Mouse (Mus musculus) thymus, postnatal 14 days (tissue): ENCODE results near the gene Ist1.

ENCODE experiments used
- DNase-seq: peaks from one replicate; pipeline ENCODE4 v3.0.0; 2021

Ist1 gene

DNA sequence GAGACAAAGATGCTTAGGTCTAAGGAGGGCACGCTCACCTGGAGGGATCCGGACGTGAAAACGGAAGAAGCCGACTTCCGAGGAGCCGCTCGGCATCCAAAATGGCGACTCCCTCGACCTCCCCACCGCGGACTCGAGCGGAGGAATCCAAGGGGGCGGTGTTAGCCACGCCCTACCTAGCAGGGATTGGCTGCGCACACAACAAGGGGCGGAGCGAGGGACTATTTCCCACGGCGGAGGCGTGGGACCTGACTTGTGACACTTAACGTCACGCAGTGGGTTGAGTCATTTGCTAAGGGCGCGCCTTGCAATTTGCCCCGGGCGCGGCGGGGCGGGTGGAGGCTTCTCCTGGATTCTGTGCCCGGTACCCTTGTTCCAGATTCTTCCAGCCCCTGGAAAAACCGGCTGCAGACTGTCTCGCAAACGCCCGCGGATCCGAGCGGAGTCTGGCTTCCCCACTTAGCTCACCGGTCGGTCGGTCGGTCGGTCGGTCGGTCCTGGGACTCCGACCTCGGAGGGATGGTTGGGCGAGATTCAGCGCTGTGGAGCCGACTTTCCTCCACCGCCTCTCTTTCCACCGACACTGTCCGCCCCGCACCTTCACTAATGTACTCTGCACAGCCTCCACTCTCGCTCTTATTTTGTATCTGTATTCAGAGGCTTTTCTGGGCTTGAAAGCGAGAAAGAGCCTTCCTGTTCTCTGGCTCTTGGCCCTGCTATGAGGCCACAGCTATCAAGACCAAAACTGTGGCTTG, at the start of gene Ist1:
Gene Ist1, minus strand, starts transcription at position 115 of the 755 bp plus-strand sequence.
- peak; percentile 99 for DNase-seq

DNA sequence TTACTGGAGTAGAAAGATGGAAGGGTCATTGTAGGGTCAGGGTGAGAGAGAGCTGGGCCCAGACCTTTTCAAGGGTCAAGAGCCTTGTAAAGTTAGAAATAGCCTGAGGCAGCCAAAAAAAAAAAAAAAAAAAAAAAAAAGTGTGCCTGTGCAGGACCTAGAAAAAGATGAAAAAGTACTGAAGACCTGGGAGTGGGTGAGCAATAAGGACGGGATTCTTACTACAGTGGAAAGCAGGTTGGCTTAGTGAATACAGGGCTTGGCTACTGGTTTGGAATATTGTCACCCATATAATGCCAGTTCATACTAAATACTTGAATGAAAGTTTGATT, 45.0 kb upstream of the Ist1 start:
- no peak for DNase-seq

DNA sequence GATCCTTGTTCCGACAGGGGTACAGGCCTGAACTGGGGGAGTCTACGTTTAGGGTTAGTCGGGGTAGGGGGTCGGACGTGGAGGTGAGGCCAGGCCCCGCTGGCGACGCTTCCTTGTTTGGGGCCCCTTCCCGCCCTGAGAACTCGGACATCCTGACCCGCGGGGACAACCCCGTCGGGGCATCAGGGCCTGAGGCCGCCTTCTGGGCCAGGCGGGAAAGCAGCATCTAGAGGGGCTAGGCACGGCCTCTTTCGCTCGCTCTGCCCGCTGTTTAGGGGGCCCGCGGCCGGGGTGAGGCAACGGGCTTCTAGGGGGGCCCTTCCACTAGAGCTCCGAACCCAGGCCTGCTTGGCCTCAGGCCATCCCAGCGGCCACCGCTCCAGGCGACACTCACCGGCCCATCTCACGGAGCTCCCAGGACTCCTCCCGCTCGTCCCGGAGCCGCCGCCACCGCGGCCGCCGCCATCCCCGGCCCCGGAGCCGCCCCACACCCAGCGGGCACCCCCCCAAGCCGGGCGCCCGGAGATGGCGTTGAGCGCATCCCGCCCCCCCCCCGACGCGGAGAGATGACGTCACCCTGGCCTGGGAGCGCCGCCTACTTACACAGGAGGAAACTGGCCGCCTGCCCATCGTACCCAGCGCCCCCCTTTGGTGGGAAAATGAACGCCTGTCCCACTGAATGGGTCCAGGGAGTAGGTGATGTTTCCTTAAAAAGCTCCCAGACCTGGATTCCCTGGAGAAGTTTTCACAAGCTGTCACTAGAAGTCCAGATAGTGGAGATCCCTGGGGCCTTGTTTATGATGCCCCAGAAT, 44.4 kb upstream of the Ist1 start, which contains the start of gene Atxn1l:
Gene Atxn1l, minus strand, starts transcription at position 503 of the 812 bp plus-strand sequence.
- DNase-seq, result peak; percentile 90

DNA sequence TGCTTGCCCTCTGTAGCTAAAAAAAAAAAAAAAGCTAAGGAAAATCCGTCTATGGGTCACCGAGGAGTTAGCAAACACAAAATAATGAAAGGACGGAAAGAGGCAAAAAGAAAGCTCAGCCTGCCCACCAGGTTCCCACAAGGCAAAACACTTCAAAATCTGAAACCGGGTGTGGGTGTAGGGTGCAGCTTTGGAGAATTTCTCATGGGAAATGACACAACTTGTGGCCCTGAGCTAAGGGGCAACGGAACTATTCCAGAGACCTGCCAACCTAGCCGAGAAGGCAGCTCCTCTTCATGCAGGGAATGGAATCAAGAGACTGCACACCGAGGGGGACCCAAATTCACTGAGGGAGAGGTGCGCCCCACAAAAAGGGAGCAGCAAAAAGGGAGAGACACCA, 43.8 kb upstream of the Ist1 start:
- DNase-seq, result no peak

DNA sequence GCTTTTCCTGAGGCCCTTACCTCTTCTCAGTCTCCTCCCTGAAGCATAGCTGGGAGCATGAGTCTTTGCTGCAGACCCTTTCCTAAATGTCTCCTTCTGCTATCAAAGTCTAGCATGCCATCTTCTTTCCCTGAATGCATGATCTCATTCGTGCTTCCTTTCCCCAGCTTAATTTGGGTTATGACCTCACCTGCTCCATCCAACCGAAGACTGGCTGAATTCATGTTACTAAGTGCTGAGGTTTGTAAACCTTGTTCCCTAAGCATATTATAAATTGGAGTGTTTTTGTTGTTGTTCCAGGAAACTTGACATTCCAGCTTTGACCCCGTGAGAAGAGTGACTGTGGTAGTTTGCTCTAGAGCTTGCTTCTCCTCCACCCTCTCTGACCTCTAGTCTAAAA, 41.0 kb upstream of the Ist1 start:
- DNase-seq, result no peak

DNA sequence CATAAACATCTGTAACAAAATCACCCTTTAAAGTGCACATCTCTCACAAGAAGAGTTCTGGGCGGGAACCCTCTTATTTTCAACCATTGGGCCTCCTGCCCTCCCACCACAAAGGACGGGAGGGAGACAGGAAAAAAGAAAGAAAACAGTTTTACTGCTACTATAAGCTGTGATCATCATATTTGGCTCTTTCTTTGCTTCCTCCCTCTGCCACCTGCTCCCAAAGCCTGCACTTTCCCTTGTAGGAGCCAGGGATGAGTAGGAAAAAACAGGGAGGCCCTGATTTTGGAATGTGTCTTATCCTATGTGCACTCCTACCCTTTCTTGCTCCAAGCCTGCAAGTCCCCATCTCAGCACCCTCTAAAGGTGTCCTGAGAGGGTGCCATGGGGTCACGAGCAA, 38.0 kb upstream of the Ist1 start:
- DNase-seq, result no peak

DNA sequence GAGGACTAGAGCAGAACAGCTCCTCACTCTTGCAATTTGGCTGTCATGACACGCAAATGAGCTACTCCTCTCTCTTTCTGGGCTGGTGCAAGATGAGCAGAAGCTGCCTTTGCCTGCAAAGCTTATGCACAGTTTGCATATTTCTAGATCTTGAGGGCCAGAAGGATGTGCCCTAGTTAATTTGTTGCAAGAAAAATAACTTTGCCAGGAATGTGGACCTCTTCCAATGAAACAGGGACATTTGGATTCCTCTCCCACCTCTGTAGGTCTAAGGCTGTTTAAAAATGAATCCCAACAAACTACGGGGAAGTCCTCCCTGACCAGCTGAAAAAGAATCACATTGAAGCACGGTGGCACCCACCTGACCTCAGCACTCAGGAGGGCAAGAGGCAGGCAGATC, 32.0 kb upstream of the Ist1 start:
- no peak for DNase-seq

DNA sequence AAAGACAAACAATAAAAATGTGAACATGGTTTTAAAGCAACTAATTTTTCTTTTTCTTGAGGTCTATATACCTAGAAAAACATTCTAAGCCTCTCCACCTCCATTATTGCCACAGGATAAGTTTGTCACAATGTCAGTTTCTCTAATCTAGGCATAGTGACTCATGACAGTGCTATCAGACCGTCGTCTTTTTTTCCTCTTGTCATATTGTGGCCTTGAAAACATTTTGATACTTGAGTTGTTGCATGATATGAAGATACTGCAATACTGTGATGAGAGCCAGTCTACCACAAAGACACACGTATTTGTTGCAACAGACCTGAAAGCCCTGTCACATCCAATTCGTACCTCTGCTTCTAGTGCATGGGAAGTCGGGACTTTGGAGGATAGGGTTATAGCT, 21.9 kb upstream of the Ist1 start:
- no peak for DNase-seq

DNA sequence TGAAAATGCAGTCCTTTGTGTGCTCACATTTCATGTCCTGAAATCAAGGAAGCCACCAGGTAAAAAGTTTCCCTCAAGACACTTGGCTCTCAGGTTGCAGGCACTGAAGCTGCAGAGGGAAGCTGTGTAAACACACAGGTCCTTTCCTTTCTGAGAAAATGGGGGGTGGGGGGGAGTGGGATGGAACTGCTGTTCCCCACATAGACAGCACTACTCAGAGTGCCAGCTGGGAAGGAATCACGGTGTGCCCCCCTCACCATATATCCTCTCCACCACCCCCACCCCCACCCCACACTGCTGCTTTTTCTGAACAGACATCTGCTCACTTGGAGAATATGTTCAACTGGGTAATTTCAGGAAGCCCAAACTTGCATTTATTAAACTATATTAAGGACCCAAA, 19.5 kb upstream of the Ist1 start:
- no peak for DNase-seq

DNA sequence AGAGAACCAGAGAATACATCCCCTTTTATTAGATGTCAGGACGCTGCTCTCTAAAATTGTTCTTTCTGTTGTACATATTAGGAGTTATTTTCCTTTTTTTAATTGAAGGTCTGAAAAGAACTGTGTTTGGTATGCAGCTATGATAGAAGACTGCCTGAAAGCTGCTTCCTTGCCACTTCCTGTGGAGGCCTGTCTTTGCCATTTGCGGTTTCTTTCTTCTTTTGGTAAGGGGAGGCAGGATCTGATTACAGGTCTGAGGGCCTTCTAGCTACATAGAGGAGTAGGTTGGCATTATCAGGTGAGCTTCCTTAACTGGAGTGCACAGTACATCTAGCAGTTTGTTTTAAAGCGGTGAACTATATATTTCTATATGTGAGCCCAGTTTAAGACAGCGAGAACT, 14.9 kb upstream of the Ist1 start:
- peak; percentile 61 for DNase-seq

DNA sequence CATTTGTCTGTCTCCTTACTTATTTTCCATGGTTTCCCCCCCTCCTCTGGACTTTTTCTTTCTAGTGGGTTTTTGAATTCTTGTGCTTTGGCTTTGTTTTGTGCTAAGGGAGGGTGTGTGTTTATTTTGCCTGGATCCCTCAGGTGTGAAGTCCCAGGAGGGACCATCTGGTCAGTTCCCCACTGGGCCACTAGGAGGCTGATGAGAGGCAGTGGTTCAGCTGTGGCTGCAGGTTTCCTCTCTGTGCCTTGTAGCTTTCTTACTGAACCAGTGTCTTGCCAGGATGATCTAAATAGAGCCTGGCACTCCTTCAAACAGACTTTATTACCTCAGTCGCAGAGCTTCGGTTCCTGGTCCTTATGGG, 13.8 kb upstream of the Ist1 start:
- peak; percentile 88 for DNase-seq

DNA sequence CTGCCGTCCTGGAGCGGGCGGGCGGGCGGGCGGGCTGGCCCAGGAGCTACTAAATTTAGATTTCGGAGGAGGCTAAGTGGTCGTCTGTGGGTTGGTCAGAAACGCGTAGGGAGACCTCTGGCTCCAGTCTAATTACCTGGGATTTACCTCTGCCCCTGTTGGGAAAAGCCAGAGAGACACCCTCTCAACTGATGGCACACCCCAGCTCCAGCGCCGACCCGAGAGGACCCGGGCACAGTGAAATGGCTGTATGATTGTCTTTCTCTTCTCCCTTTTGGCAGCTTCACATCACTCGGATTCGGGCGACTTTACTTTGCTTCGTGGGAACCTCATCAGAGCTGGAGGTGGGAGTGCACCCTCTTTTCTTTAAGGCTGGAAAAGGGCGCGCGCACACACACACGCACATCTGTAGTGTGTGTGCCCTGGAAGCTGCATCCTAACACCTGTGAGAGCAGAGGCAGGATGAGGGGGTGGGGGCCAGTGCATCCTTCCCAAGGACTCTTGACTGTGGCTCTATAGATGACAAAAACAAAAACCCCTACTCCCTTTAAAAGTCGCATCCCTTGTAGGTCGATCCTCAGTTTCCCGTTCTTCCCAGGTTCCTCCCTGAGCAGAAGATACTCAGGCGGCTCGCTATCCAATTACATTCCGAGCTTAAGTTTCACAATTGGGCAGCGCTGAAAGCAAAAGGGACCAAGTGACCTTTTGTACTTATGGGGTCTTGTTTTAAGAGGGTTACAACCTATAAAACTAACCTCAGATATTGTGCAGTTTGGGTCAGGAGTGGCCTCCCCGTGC, 13.2 kb upstream of the Ist1 start:
- peak; percentile 41 for DNase-seq

DNA sequence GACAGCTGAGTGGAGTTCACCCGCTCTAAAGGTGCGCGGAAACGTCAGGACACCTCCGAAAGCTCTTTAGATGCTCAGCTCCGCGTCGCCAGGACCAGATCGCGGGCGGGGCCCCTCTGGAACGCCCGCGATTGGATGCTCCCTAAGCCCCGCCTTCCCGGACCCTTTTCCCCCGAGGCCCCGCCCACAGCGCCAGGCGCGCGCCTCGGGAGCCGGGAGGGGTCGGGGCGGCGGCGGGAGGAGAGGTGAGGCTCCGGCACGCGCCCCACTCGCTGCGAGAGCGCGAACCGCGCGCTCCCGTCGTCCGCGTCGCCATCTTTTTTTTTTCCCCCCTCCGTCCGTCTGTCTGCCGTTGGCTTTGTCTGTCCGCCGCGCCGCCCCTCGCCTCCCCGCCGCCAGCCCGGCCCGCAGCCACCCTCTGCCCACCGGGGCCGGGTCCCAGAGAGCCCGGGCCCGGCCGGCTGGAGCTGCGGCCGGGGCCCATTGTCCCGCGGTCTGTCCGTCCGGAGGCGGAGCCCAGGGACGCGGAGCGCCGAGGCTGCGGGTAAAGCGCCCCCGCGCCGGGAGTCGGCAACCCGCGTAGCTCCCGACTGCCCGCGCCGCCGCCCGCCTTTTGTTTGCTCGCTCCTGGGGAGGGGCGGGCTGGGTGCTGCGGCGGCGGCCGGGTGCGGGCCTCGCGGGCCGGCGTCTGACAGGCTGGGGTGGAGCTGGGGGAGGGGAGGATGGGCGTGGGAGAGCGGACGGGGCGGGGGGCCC, 12.4 kb upstream of the Ist1 start, which contains the start of gene Zfp821:
Gene Zfp821, plus strand, starts transcription at position 227 of the 756 bp plus-strand sequence.
- DNase-seq, result peak; percentile 96

DNA sequence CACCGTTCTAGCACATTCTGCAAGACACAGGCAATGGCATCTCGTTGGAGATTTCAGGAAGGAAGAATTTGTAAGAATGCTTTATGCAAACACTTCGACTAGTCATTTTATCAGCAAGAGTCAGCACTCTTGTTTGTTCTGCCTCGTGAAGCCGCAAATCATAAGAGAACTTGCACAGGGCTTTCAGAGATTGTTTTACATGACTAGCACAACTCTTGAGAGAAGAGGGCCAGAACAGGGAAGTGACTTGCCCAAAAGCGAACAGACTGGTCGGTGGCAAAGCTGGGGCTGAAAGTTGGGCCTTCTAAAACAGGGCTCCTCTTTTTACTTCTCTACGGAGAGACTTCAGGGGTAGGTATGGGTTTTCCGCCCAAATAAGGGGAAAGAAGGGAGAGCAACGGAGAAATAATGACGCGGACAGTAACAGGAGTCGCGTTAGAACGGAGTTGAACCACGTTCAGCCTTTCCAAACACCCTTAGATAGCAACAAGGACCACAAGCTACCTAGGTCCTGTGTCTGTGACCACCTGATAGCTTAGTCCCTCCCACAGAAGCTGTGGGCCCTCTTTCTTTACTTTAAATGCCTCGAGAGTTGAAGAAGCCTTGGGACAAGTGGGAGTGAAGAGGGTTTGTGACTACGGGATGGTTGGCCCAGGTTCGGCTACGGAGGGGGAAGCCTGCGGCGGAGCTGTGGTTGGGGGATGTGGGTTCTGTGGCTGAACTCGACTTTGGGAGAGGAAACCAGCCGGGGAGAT, 11.7 kb upstream of the Ist1 start:
- DNase-seq, result peak; percentile 12

DNA sequence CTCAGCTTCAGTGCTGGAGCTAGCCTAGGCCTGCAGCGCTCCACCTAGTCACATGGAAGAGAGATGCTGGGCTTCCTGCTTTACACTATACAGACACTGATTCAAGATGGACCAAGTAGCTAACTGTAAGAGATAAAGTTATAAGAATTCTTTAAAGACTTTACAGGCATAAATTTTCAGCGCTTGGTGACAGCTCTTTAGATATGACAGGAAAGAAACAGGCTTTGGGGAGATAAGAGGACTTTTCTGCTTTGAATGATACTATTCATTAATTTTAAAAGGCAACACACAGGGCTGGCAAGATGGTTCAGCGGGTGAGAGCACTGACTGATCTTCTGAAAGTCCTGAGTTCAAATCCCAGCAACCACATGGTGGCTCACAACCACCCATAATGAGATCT, 5.4 kb upstream of the Ist1 start:
- no peak for DNase-seq

DNA sequence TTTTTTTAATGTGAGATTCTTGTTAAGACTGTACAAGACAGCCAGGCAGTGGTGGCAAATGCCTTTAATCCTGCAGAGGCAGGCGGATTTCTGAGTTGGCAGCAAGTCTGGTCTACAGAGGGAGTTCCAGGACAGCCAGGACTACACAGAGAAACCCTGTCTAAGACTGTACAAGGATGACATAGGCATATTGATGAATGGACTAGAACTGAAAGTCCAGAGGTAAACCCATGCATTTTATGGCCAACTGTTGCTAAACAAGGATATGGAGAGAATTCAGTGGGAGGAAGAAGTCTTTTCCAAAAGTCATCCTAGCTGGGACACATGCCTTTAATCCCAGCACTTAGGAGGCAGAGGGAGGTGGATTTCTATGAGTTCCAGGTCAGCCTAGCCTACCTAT, 4.7 kb upstream of the Ist1 start:
- DNase-seq, result no peak

DNA sequence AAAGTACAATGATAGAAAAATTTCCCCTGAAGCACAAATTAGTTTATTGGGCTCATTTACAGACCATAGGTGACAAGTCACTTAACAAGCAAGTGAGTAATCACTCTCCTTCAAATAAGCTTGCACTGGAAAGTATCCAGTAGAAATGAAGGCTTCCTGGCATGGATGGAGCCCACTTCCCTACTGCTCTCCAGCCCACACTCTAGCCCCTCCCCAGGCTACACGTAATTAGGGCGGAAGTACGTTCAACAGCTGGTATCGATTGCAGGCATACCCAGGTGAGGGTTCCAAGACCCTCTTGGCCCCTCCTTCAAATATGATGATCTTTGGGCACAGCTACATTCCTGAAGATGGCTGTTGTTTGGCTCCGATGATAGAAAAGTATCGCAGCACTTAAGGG, 1.1 kb upstream of the Ist1 start:
- no peak for DNase-seq

DNA sequence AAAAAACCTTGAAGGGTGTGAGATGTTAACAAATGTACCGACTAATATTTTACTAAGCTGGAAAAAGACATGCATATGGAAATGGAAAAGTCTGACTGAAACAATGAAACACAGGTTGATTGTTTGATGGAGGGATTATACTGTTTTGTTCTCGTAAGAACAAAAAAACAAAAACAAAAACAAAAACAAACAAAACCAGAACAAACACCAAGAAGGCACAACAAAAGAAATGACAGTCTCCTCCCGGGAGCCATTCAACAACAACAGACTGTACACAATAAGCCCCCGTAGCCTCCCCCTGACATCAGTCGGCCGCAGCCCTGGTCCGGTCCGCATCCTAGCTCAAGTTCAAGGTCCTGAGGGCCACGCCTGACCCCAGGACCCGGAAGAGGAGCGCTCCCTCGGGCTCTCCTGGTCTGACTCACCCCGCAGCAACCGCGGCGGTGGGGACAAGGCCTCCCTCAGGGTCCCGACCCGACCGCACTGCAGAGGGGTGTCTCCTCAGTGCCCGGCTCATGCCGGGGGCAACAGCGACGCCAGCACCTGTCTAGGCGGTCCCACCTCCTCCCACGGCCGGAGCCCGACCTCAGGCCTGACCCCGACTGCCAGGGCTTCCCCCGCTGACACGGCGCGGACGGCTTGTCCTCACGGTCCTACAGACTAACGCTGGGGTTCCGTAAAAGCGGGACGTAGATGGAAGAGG, 466 bp downstream of the Ist1 start:
- DNase-seq, result no peak

DNA sequence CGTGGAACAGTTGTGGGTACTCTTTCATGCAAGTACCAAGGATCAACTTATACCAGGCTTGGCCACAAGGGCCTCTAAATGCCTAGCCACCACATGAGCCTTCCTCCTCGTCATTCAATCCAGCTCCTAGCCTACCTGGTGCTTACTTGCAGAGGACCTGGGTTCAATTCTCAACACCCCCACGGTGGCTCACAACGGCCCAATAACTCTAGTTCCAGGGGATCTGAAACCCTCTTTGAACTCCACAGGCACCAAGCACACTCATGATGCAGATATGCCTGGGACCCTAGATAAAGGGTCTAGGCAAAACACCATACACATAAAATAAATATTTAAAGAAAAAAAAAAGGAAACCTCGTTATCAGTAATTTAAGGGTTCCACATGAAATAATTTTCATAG, 1.3 kb downstream of the Ist1 start:
- peak; percentile 34 for DNase-seq

DNA sequence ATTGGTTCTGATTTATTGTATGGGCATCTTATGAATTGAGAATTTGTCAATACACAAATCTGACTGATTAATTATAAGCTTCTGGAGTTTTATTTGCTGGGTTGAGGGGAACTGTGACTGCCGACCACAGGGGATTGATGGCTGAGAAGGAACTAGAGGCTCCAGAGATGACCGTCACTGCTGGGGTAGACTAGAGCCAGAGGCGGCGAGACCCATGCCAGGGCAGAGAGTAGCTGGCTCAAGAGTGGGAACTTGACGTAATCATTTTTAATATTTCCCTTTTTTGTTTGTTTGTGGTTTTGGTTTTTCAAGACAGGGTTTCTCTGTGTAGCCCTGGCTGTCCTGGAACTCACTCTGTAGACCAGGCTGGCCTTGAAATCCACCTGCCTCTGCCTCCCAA, 5.8 kb downstream of the Ist1 start:
- DNase-seq, result no peak

DNA sequence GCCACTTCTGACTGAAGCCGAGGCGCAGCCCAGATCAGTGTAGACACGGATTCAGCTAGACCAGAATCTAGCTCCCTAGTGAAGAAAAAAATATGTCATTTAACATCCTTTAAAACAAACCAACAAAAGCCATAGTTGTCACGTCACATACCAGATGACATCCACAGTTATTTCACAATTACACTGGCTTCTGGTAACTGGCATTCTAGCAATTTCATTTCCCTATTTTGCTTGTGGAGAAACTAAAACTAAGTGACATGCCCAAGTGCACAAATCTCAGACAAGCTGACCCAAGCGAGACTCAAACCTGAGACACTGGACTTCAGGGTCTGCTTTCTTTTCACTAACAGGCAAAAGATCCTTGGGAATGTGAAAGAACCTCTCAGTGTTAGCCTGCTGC, 10.9 kb downstream of the Ist1 start:
- no peak for DNase-seq
